Mouse (Mus musculus) kidney, postnatal 0 days (tissue): ENCODE data around the gene Atg4d. TPM values are rescaled to one million over a fixed set of nuclear protein-coding genes. Genes with fewer than 3 reads are reported as not detected.
"Not testable (repeated sequence)": the region's sequence is repeated elsewhere in the genome, so short reads cannot be mapped to it uniquely, and the experiment has no call there.

Experiments used
- ATAC-seq: fragments of 200-750 bp; cut with Nextera tagmentation; replicated peaks from 2 replicates; pipeline ENCODE4 v1.8.0; 2017; ENCODE audit warnings: low read depth, moderate number of reproducible peaks, moderate TSS enrichment, moderate library complexity; ENCODE audit not compliant: low FRiP score
- DNase-seq: peaks from one replicate; pipeline ENCODE4 v3.0.0-alpha.2; 2016; ENCODE audit warnings: low spot score
- H3K27ac ChIP-seq: fragments of 300-500 bp; sonication (generic); 2 replicates; pipeline ENCODE4 v1.5.1; 2014; ENCODE audit warnings: mild to moderate bottlenecking
- H3K27me3 ChIP-seq: fragments of 300-500 bp; sonication (generic); 2 replicates; pipeline ENCODE4 v1.6.1; 2014; ENCODE audit warnings: low read length, mixed read lengths; ENCODE audit not compliant: insufficient read depth
- H3K36me3 ChIP-seq: fragments of 300-500 bp; sonication (generic); 2 replicates; pipeline ENCODE4 v1.6.1; 2014; ENCODE audit warnings: low read length, mixed read lengths; ENCODE audit not compliant: insufficient read depth
- H3K4me1 ChIP-seq: fragments of 300-500 bp; sonication (generic); replicated peaks from 2 replicates; pipeline ENCODE4 v1.6.1; 2014; ENCODE audit warnings: antibody characterized with exemption, low read length, mixed read lengths; ENCODE audit not compliant: insufficient read depth
- H3K4me2 ChIP-seq: fragments of 300-500 bp; sonication (generic); 2 replicates; pipeline ENCODE4 v1.6.1; 2014; ENCODE audit warnings: mild to moderate bottlenecking, low read length, moderate library complexity, mixed read lengths
- H3K4me3 ChIP-seq: fragments of 300-500 bp; sonication (generic); replicated peaks from 2 replicates; pipeline ENCODE4 v1.5.1; 2014; ENCODE audit warnings: low read depth, low read length
- H3K9ac ChIP-seq: fragments of 300-500 bp; sonication (generic); 2 replicates; pipeline ENCODE4 v1.6.1; 2014; ENCODE audit warnings: low read depth, low read length
- H3K9me3 ChIP-seq: fragments of 300-500 bp; sonication (generic); replicated peaks from 2 replicates; pipeline ENCODE4 v1.6.1; 2016; ENCODE audit warnings: low read length, inconsistent platforms, mixed read lengths
- CTCF ChIP-seq: IDR thresholded peaks from 2 replicates; pipeline ENCODE4 v1.5.1; 2016; ENCODE audit warnings: antibody characterized with exemption, low read depth, mild to moderate bottlenecking, moderate library complexity
- WGBS: fragments of 180-500 bp; shearing (Covaris S2); extraction: QIAGEN DNeasy Blood & Tissue Kit; methylation state at CpG from one replicate; pipeline ENCODE4 v1.1.7; 2014; 5-methylcytosine and 5-hydroxymethylcytosine counted together
- polyA plus RNA-seq: library from polyadenylated mRNA; unstranded; fragments of >200 nt; fragmentation: Nextera tagmentation; extraction: Ambion mirVana; gene quantifications from 2 replicates; pipeline ENCODE4 v1.2.1, GENCODE M21; 2015

Gene Atg4d
- polyA plus RNA-seq, 1 experiment from 2014 or later, result 51.7 TPM

DNA sequence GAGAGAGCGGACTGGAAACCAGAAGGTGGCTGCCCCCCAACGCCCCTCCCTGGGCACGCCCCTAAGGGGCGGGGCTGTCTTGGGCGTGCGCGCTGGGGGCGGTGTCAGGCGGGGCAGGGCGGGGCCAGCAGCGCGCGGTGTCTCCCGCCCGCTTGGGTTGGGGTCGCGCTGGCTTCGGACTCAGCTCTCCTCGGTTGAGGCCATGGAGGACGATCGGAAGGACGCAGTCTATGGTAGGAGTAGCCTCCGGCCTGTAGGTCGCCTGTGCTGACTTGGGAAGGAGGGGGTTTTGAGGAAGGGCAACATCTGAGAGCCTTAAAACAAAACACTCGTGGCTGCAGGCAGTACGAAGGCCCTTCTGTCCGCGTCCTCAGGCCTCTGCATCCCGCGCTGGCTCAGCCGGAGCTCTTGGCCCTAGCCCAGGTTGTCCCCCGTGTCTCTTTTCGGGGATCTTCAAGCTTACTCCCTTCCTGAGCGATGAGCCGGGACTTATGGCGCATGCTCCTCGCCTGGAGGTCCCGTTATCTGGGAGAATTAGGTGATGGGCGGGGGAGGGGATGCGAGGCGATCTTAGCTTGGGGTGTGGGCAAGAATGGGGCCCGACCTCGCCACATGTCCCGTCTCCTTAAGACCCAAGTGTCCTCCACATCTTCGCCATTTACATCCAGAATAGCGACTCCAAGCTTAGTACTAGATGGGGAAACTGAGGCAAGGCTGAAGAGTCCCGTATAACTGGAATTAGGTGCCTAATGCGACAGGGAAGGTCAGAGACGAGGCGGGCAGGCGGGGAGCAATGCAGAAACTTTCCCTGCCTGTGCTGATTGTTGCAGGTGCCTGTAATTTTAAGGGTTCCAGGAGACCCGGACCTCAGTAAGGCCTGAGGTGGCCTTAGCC is 55.8 kb downstream of the Atg4d start, which contains the start of gene Slc44a2:
Gene Slc44a2, plus strand, starts transcription at position 80 of the 894 bp plus-strand sequence.
- Histone ChIP-seq H3K4me2 (peak within 1 kb of the TSS; percentile 89), H3K9ac (peak within 1 kb of the TSS; percentile 63), H3K36me3 (no peaks in the 10 kb centered on the region), H3K9me3 (no peaks in the 10 kb centered on the region), H3K27ac (peak within 1 kb of the TSS; percentile 62), H3K4me3 (peak within 1 kb of the TSS; percentile 73), H3K4me1 (peaks cover 7% of the 10 kb centered on the region; the same call in 1 of the 2 replicates), H3K27me3 (no peaks in the 10 kb centered on the region)
- WGBS, result under 1% methylated on average over 52 of the region's 52 CpGs
- peak; percentile 92 for ATAC-seq
- TF ChIP-seq CTCF, result peak; percentile 20; the same call in 1 of the 2 replicates
- peak; percentile 91 for DNase-seq

- H3K27ac ChIP-seq, result peak overlapping the region; percentile 62
- H3K4me1 ChIP-seq, result peaks cover 7% of the 10 kb centered on the region; the same call in 1 of the 2 replicates
- DNase-seq (peak; percentile 56), ATAC-seq (no peak)
- no peaks in the 10 kb centered on the region for H3K27me3 ChIP-seq
- TF ChIP-seq CTCF, result no peak
- peak overlapping the region; percentile 89 for H3K4me2 ChIP-seq
- peak overlapping the region; percentile 63 for H3K9ac ChIP-seq
- peak overlapping the region; percentile 73 for H3K4me3 ChIP-seq
- H3K9me3 ChIP-seq, result no peaks in the 10 kb centered on the region
- no peaks in the 10 kb centered on the region for H3K36me3 ChIP-seq
- 11% methylated on average over 6 of the region's 6 CpGs for WGBS
Observed at GRCm38 (mm10) chr9:21321513-21321835, 56.4 kb downstream of the Atg4d start.

- no peak for ATAC-seq
- no peaks in the 10 kb centered on the region for H3K9me3 ChIP-seq
- 0 out of 2 replicates have a peak overlapping the region, but pooled peaks have one; percentile 62 for H3K27ac ChIP-seq
- 76% methylated on average over 19 of the region's 19 CpGs for WGBS
- peaks cover 7% of the 10 kb centered on the region; the same call in 1 of the 2 replicates for H3K4me1 ChIP-seq
- no peak for DNase-seq
- no peak for TF ChIP-seq CTCF
- peak overlapping the region; percentile 73; the same call in 1 of the 2 replicates for H3K4me3 ChIP-seq
- no peak overlapping the region for H3K9ac ChIP-seq
- H3K36me3 ChIP-seq, result no peaks in the 10 kb centered on the region
- H3K27me3 ChIP-seq, result no peaks in the 10 kb centered on the region
- peak overlapping the region; percentile 89 for H3K4me2 ChIP-seq
Observed at GRCm38 (mm10) chr9:21322211-21322916, 57.3 kb downstream of the Atg4d start.

GRCm38 (mm10) chr9:21322917-21323297 is 57.8 kb downstream of the Atg4d start:
- not testable (repeated sequence) for H3K4me2 ChIP-seq, H3K4me3 ChIP-seq

DNA sequence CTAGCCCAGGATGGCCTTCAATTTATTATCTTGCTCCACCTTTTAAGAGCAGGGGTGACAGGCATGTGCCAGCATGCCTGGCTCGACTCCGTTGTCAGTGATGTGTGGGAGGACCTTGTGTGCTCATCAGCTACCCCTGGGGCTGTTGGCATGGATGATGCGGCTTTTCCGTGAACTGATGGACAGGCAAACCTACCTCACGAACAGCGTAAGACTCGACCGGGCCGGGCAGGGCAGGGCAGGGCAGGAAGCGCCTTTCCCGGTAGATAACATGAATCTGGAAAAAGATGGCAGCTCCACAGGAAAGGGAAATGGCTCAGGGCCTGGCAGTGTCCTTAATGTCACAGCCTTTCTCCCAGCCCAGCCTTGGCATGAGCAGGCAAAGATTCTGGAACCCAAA is 59.2 kb downstream of the Atg4d start:
- H3K27ac ChIP-seq, result no peak overlapping the region
- no peak overlapping the region for H3K4me3 ChIP-seq
- H3K27me3 ChIP-seq, result no peaks in the 10 kb centered on the region
- no peak overlapping the region for H3K9ac ChIP-seq
- H3K9me3 ChIP-seq, result no peaks in the 10 kb centered on the region
- peaks cover 7% of the 10 kb centered on the region; the same call in 1 of the 2 replicates for H3K4me1 ChIP-seq
- 79% methylated on average over 11 of the region's 11 CpGs for WGBS
- H3K36me3 ChIP-seq, result no peaks in the 10 kb centered on the region
- H3K4me2 ChIP-seq, result no peak overlapping the region
- no peak for DNase-seq
- no peak for ATAC-seq
- no peak for TF ChIP-seq CTCF

More at GRCm38 (mm10) chr9:21322917-21323297, 57.8 kb downstream of the Atg4d start:
- not testable (repeated sequence) for DNase-seq, H3K27me3 ChIP-seq, H3K36me3 ChIP-seq, H3K9me3 ChIP-seq, H3K27ac ChIP-seq, H3K9ac ChIP-seq, ATAC-seq, H3K4me1 ChIP-seq
- WGBS, result 86% methylated on average over 7 of the region's 8 CpGs

Other genes starting within 250 kb of the Atg4d start
- gene Icam1, start 249.3 kb upstream of the Atg4d start, polyA plus RNA-seq, result 12.3 and 13.4 TPM in 2 replicates
- 0.26 and 0.50 TPM in 2 replicates for gene Icam4, start 235.9 kb upstream of the Atg4d start, polyA plus RNA-seq
- 0.21 and 0.27 TPM in 2 replicates for gene Icam5, start 233.2 kb upstream of the Atg4d start, polyA plus RNA-seq
- 0.29 TPM in 1 of 2 replicates, not detected in the other for gene Zglp1, start 198.2 kb upstream of the Atg4d start, polyA plus RNA-seq
- gene Gm49373, start 192.2 kb upstream of the Atg4d start, polyA plus RNA-seq, result 0.38 and 0.62 TPM in 2 replicates
- gene Fdx1l, start 191.7 kb upstream of the Atg4d start, polyA plus RNA-seq, result 61.5 and 63.9 TPM in 2 replicates
- gene Gm38431, start 173.3 kb upstream of the Atg4d start, polyA plus RNA-seq, result 0.80 and 0.91 TPM in 2 replicates
- 40.8 and 41.3 TPM in 2 replicates for gene Raver1, start 173.3 kb upstream of the Atg4d start, polyA plus RNA-seq
- gene Tyk2, start 134.1 kb upstream of the Atg4d start, polyA plus RNA-seq, result 8.6 and 9.4 TPM in 2 replicates
- gene Cdc37, start 115.3 kb upstream of the Atg4d start, polyA plus RNA-seq, result 256 and 271 TPM in 2 replicates
- 8.2 and 8.3 TPM in 2 replicates for gene Pde4a, start 99.6 kb upstream of the Atg4d start, polyA plus RNA-seq
- 49.3 and 50.8 TPM in 2 replicates for gene Keap1, start 25.9 kb upstream of the Atg4d start, polyA plus RNA-seq
- gene S1pr5, start 16.9 kb upstream of the Atg4d start, polyA plus RNA-seq, result 0.11 TPM in 1 of 2 replicates, not detected in the other
- gene Kri1, start 22.7 kb downstream of the Atg4d start, polyA plus RNA-seq, result 8.7 and 10.6 TPM in 2 replicates
- 31.4 and 37.8 TPM in 2 replicates for gene Cdkn2d, start 26.1 kb downstream of the Atg4d start, polyA plus RNA-seq
- gene Ap1m2, start 47.0 kb downstream of the Atg4d start, polyA plus RNA-seq, result 57.3 and 63.0 TPM in 2 replicates
- gene Slc44a2, start 55.4 kb downstream of the Atg4d start, polyA plus RNA-seq, result 76.5 and 80.5 TPM in 2 replicates
- 113 and 125 TPM in 2 replicates for gene Ilf3, start 102.6 kb downstream of the Atg4d start, polyA plus RNA-seq
- gene Qtrt1, start 146.5 kb downstream of the Atg4d start, polyA plus RNA-seq, result 41.1 and 42.0 TPM in 2 replicates
- 68.0 and 68.9 TPM in 2 replicates for gene Dnm2, start 159.6 kb downstream of the Atg4d start, polyA plus RNA-seq
- gene Tmed1, start 245.0 kb downstream of the Atg4d start, polyA plus RNA-seq, result 128 and 131 TPM in 2 replicates